Mouse (Mus musculus) midbrain, embryonic 16.5 days (tissue): Measurements from ENCODE around the gene Bik. TPM values are rescaled to one million over a fixed set of nuclear protein-coding genes. Genes with fewer than 3 reads are reported as not detected.
A peak's percentile ranks its signal among the peaks of the same experiment; 100 is the strongest.

Experiments
- ATAC-seq: fragments of 200-750 bp; cut with Nextera tagmentation; 2 replicates; pipeline ENCODE4 v1.8.0; 2017; ENCODE audit warnings: moderate TSS enrichment
- H3K27ac ChIP-seq: fragments of 300-500 bp; sonication (generic); 2 replicates; pipeline ENCODE4 v1.5.1; 2014; ENCODE audit warnings: mild to moderate bottlenecking, low read length, mixed read lengths
- H3K27me3 ChIP-seq: fragments of 300-500 bp; sonication (generic); 2 replicates; pipeline ENCODE4 v1.6.1; 2014; ENCODE audit warnings: low read depth, low read length, mixed read lengths; ENCODE audit not compliant: control insufficient read depth, insufficient read depth
- H3K36me3 ChIP-seq: fragments of 300-500 bp; sonication (generic); 2 replicates; pipeline ENCODE4 v1.6.1; 2014; ENCODE audit warnings: mild to moderate bottlenecking, low read length, moderate library complexity, mixed read lengths; ENCODE audit not compliant: control insufficient read depth, insufficient read depth
- H3K4me1 ChIP-seq: fragments of 300-500 bp; sonication (generic); 2 replicates; pipeline ENCODE4 v1.6.1; 2014; ENCODE audit warnings: mild to moderate bottlenecking, low read length, mixed read lengths; ENCODE audit not compliant: control insufficient read depth, insufficient read depth
- H3K4me2 ChIP-seq: fragments of 300-500 bp; sonication (generic); 2 replicates; pipeline ENCODE4 v1.6.1; 2014; ENCODE audit warnings: mild to moderate bottlenecking, low read length, mixed read lengths
- H3K4me3 ChIP-seq: fragments of 300-500 bp; sonication (generic); 2 replicates; pipeline ENCODE4 v1.5.1; 2014; ENCODE audit warnings: low read depth, mild to moderate bottlenecking, low read length, moderate library complexity, mixed read lengths
- H3K9ac ChIP-seq: fragments of 300-500 bp; sonication (generic); 2 replicates; pipeline ENCODE4 v1.6.1; 2014; ENCODE audit warnings: low read depth, low read length, mixed read lengths
- H3K9me3 ChIP-seq: fragments of 300-500 bp; sonication (generic); replicated peaks from 2 replicates; pipeline ENCODE4 v1.6.1; 2014; ENCODE audit warnings: mild to moderate bottlenecking, low read length, mixed read lengths; ENCODE audit not compliant: control insufficient read depth, poor library complexity, severe bottlenecking
- WGBS: fragments of 180-500 bp; shearing (Covaris S2); extraction: QIAGEN DNeasy Blood & Tissue Kit; methylation state at CpG from one replicate; pipeline ENCODE4 v1.1.7; 2014; 5-methylcytosine and 5-hydroxymethylcytosine counted together
- polyA plus RNA-seq: library from polyadenylated mRNA; unstranded; fragments of >200 nt; fragmentation: Nextera tagmentation; extraction: Ambion mirVana; gene quantifications from 2 replicates; pipeline ENCODE4 v1.2.1, GENCODE M21; 2015

The Bik gene
- polyA plus RNA-seq = 0.26 and 0.55 TPM in 2 replicates

DNA sequence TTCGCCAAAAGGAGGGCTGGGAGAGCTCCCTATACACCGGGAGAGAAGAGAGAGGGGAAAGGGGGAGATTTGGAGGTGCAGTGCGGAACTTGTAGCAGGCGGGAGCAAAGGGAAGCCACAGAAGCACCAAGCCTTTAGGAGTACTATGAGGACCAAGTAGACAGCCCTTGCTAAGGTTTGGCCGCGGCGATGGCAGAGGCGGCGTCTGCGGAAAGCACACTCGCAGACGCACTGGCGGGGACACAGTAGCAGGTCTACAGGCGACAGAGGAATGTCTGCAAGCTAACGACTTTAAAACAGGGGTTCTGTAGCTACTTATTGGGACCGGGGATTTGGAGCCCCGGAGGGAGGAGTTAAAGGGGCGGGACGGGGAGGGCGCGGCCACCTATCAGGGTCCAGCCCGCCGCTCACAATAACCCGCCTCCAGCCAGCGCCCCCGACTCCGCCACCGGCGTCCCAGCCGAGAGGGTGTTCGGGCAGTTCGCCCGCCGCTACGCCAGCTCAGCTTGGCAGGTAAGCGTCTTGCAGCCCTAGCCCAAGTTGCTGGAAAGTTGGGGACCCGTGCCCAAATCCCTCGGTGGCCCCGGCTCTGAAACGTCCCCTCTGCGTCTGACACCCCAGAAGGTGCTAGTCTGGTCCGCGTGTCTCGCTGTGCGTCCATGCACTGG is at the start of gene Bik:
TSS of gene Bik (plus strand) at position 439 of the 668 bp plus-strand sequence.
- Histone ChIP-seq H3K27me3 (peaks cover 24% of the 10 kb centered on the region), H3K9ac (peak within 1 kb of the TSS; percentile 55)
- WGBS = 0% methylated on average over 45 of the region's 45 CpGs

GRCm38 (mm10) chr15:83478096-83478495 is 48.6 kb upstream of the Bik start:
- WGBS = 81% methylated on average over 3 of the region's 3 CpGs
- Histone ChIP-seq H3K9me3 (no peaks in the 10 kb centered on the region), H3K27ac (no peak overlapping the region), H3K4me3 (no peak overlapping the region), H3K4me1 (no peaks in the 10 kb centered on the region), H3K4me2 (no peak overlapping the region), H3K27me3 (no peaks in the 10 kb centered on the region), H3K36me3 (no peaks in the 10 kb centered on the region), H3K9ac (no peak overlapping the region)
- ATAC-seq = no peak

More for the DNA sequence above, at the start of gene Bik:
- H3K4me2 ChIP-seq = peak within 1 kb of the TSS; percentile 89
- H3K9me3 ChIP-seq = no peaks in the 10 kb centered on the region
- H3K36me3 ChIP-seq = no peaks in the 10 kb centered on the region
- H3K4me1 ChIP-seq = peaks cover 16% of the 10 kb centered on the region
- peak within 1 kb of the TSS; percentile 45 for H3K4me3 ChIP-seq
- 0 out of 2 replicates have a peak, but pooled peaks have one; percentile 21 for ATAC-seq
- no peak within 1 kb of the TSS for H3K27ac ChIP-seq

- 85% methylated on average over 4 of the region's 4 CpGs for WGBS
- Histone ChIP-seq H3K27me3 (no peaks in the 10 kb centered on the region), H3K9me3 (no peaks in the 10 kb centered on the region), H3K4me3 (no peak overlapping the region), H3K9ac (no peak overlapping the region), H3K4me2 (no peak overlapping the region), H3K27ac (no peak overlapping the region), H3K4me1 (no peaks in the 10 kb centered on the region), H3K36me3 (peaks cover 5% of the 10 kb centered on the region)
- no peak for ATAC-seq
Observed at GRCm38 (mm10) chr15:83479818-83480217, 46.8 kb upstream of the Bik start.

DNA sequence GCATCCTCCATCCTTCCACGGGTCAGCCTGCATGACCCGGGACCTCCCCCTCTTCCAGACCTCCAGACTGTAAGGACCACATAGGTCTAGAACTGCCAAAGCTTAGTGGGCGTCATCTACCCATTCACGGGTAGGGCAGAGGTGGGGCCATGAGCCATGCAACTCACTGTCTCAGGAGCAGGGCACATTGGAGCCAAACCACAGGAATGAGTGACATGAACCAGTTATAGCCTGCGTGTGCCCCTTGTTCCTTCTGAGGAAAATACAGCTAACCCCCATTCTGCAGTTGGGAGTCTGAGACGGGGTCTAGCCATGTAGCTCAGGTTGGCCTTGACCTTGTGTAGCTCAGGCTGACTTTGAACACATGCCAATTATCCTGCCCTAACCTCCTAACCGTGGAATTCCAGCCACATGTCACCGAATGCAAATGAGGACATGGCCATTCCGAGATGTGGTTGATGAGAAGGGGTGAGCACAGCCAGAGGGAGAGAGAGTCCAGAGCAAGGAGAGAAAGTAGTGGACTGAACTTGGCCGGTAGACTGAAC is 45.4 kb upstream of the Bik start:
- no peak overlapping the region for H3K9ac ChIP-seq
- H3K4me1 ChIP-seq = no peaks in the 10 kb centered on the region
- no peak; the same call in 1 of the 2 replicates for ATAC-seq
- H3K27ac ChIP-seq = no peak overlapping the region
- no peaks in the 10 kb centered on the region for H3K27me3 ChIP-seq
- no peak overlapping the region for H3K4me2 ChIP-seq
- no peaks in the 10 kb centered on the region for H3K9me3 ChIP-seq
- H3K36me3 ChIP-seq = peaks cover 9% of the 10 kb centered on the region
- H3K4me3 ChIP-seq = no peak overlapping the region
- 75% methylated on average over 10 of the region's 10 CpGs for WGBS

DNA sequence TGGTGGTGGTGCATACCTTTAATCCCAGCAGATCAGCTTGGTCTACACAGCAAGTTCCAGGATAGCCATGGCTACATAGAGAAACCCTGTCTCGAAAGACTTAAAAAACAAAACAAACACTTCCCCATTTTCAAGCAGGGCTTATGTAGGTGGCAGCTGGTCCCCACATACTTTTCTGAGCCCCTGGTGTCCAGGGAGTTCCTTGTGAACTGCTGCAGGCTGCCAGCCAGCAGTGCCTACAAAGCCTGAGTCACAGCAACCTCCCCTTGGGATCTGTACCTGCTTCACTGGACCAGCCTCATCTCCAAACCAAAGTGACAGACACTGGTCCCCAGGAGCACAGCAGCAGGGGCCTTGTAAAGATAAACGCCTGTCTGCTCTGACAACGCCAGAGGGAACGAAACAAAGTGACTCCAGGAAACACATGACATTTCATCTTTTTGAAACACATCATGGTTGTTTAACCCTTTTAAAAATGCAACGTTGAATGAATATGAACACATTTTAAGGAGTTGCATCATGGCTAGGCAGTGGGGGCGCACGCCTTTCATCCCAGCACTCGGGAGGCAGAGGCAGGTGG is 43.9 kb upstream of the Bik start:
- Histone ChIP-seq H3K9ac (no peak overlapping the region), H3K27ac (no peak overlapping the region), H3K4me2 (no peak overlapping the region), H3K27me3 (no peaks in the 10 kb centered on the region), H3K4me3 (no peak overlapping the region), H3K36me3 (peaks cover 16% of the 10 kb centered on the region), H3K4me1 (no peaks in the 10 kb centered on the region), H3K9me3 (no peaks in the 10 kb centered on the region)
- WGBS = 70% methylated on average over 8 of the region's 8 CpGs
- no peak for ATAC-seq

- WGBS = 53% methylated on average over 2 of the region's 2 CpGs
- H3K36me3 ChIP-seq = peaks cover 16% of the 10 kb centered on the region
- ATAC-seq = no peak
Observed at GRCm38 (mm10) chr15:83483482-83483881, 43.2 kb upstream of the Bik start.

DNA sequence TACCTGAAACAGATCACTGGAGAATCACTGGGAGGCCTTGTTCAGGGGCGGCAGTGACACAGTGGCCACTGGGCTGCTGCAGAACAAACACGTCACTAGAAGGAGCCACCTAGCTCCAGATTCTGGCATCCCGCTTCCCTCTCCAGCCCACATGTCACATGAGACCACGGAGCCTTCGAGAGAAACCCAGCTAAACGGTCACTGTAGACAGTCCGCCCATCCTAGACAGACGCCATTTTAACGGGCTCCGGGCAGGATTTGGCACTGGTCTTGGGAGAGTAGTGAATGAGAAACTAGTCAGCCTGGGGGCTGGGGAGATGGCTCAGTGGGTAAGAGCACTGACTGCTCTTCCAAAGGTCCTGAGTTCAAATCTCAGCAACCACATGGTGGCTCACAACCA is 42.4 kb upstream of the Bik start:
- no peak overlapping the region for H3K27ac ChIP-seq
- no peaks in the 10 kb centered on the region for H3K4me1 ChIP-seq
- 89% methylated on average over 10 of the region's 10 CpGs for WGBS
- no peaks in the 10 kb centered on the region for H3K27me3 ChIP-seq
- H3K9ac ChIP-seq = no peak overlapping the region
- no peak for ATAC-seq
- H3K9me3 ChIP-seq = no peaks in the 10 kb centered on the region
- H3K36me3 ChIP-seq = peaks cover 22% of the 10 kb centered on the region
- no peak overlapping the region for H3K4me3 ChIP-seq
- H3K4me2 ChIP-seq = no peak overlapping the region

More at GRCm38 (mm10) chr15:83483482-83483881, 43.2 kb upstream of the Bik start:
- Histone ChIP-seq H3K27me3 (no peaks in the 10 kb centered on the region), H3K27ac (no peak overlapping the region), H3K9me3 (no peaks in the 10 kb centered on the region), H3K4me3 (no peak overlapping the region), H3K4me1 (no peaks in the 10 kb centered on the region), H3K4me2 (no peak overlapping the region), H3K9ac (no peak overlapping the region)

DNA sequence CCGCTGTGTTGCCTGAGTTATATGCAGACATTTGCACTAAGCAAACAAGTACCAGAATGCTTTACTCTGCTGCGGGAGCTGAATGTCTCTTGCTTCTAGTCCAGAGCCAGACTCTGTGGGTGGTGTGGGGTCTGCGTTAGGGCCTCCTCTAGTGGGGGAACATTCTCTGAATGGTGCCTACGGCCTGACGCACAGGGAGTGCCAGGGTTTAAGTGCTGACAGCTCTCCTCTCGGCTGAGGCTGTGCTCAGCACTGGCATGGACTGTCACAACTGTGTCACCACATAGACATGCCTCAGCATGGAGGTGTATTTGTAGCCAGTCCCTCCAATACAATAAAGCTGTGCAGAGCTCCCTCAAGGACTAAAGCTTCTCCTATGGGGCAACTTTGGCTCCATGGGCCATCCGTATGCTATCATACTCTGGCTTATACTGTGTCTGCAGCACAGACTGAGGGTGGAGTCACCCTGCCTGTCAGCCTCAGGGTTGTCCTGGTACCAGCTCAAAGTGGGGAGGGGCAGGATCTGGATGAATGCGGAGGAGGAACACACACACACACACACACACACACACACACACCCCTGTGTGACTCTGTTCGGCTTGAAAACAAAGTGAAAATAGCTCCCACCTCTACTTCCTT is 39.1 kb upstream of the Bik start:
- 70% methylated on average over 9 of the region's 9 CpGs for WGBS
- Histone ChIP-seq H3K36me3 (peaks cover 44% of the 10 kb centered on the region), H3K27ac (no peak overlapping the region), H3K4me1 (no peaks in the 10 kb centered on the region), H3K4me2 (no peak overlapping the region), H3K9ac (no peak overlapping the region), H3K9me3 (no peaks in the 10 kb centered on the region), H3K27me3 (no peaks in the 10 kb centered on the region), H3K4me3 (no peak overlapping the region)
- no peak for ATAC-seq

DNA sequence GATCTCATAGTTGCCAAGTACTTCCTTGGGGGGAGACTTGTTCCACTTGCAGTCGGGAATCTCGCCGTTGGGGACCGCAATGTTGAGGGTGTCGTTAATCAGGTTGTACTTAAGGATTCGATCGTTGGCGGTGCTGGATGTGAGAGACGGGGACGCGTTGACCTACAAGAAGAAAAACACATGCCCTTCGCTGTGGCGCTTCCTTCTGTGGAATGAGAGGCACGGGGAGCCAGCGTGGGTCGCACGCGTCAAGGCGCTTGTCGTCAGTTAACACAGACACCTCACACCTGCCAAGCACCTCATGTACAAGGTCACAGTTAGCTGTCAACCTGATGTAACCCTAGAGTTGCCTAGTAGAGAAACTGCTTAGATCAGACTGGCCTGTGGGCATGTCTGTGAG is 37.2 kb upstream of the Bik start:
- no peaks in the 10 kb centered on the region for H3K9me3 ChIP-seq
- no peak for ATAC-seq
- no peak overlapping the region for H3K9ac ChIP-seq
- H3K36me3 ChIP-seq = peaks cover 50% of the 10 kb centered on the region
- no peaks in the 10 kb centered on the region for H3K4me1 ChIP-seq
- no peaks in the 10 kb centered on the region for H3K27me3 ChIP-seq
- H3K27ac ChIP-seq = no peak overlapping the region
- 95% methylated on average over 20 of the region's 20 CpGs for WGBS
- H3K4me3 ChIP-seq = no peak overlapping the region
- no peak overlapping the region for H3K4me2 ChIP-seq
